Mouse (Mus musculus) forelimb bud, embryonic 11.5 days (tissue): ENCODE measurements around the gene Duox2.

ENCODE experiments used
- DNase-seq: peaks from one replicate; pipeline ENCODE4 v3.0.0-alpha.2; 2012; ENCODE audit warnings: low read depth, low spot score

Gene Duox2

DNA sequence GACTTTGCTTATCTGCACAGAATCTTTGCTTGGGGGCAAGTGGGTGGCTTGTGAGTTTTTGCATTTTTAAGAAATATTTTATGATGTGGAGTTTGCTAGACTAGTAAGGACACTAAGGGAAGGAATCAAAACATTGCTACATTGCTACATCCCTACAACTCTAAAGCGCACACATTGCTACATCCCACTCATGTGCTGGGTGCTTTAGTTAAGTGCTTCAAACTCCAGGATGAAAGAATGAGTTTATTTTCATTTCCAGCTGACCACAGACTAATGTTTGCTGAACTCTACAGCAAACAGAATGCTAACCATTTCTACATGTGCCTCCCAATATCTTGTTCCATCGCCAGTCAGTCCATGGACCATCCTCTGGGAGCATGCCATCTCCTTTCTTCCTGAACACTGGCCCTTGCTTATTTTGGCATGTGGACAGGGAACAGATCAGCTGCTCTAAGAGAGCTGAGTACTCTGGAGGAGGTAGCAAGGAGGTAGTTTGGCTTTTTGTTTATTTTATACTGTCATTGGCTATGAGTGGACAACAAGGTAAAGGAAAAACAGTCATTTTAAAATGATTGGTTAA is 60.3 kb downstream of the Duox2 start:
- DNase-seq: no peak

- no peak for DNase-seq
These were observed 61.9 kb downstream of the Duox2 start for GRCm38 (mm10) chr2:122236321-122236720.

GRCm38 (mm10) chr2:122235425-122235824 is 62.8 kb downstream of the Duox2 start:
- no peak for DNase-seq

- DNase-seq: peak; percentile 77
These were observed 63.5 kb downstream of the Duox2 start, which contains the start of gene Sord for GRCm38 (mm10) chr2:122234611-122235288. TSS of gene Sord (plus strand) at chr2:122234749.

DNA sequence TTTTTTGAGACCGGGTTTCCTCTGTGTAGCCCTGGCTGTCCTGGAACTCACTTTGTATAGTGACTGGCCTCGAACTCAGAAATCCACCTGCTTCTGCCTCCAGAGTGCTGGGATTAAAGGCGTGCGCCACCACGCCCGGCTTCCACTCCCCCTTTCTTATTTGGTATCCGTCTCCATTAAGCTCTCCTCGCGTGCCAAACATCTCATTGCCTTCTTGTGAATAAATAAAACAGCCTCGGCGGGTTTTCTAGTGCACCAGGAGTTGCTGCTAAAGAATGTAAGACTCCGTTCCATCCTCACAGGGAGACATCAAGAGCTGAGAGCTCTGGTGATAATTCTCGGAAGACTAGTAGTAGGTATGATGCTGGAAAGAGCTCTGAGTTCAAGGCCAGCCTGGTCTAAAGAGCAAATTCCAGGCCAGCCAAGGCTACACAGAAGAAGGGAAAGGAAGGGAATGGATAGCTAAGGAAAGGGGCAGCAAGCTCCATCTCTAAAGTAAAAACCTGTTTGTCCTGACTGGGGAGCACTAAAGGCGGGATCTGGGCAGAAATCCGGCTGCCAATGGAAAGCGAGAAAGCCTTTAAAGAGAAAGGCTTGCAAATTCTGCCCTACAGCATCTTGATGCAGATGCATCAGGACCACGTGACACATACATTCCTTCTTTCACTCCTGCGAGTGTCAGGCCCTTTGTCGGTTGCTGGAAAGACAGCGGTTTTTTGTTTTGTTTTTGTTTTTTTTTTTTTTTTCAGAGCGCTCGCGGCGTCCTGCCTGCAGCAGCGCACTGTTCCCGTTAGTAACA is 64.3 kb downstream of the Duox2 start:
- DNase-seq: peak; percentile 38

GRCm38 (mm10) chr2:122233341-122233740 is 64.9 kb downstream of the Duox2 start:
- no peak for DNase-seq

GRCm38 (mm10) chr2:122231616-122232015 is 66.6 kb downstream of the Duox2 start:
- DNase-seq: no peak

DNA sequence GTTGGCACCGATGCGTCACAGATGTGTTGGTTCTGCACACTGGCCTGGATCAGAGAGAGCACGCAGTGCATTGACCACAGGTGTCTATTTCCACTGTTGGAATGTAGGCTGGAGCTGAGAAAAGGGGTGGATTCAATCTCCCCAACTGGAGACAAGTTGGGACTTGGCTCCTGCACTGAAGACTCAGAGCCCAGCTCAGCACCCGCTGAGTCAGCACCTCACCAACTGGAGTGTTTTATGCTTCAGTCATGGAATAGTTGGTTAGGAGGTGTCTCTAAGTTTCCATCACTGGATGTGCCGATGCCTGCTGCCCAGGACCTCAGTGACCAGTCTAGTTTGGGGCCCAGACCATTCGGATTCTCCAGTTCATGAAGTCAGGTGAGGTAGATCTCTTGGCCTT is 67.9 kb downstream of the Duox2 start:
- no peak for DNase-seq
